ENCODE assay signal across 8 mouse cellular contexts in genomic region chr12:56697011-56697740, GRCm38 (mm10). TPM values are rescaled to one million over a fixed set of nuclear protein-coding genes. Genes with fewer than 3 reads are reported as not detected.
DNase-seq lines count a peak whose midpoint lies in the region; ATAC-seq and TF ChIP-seq lines count a peak whose summit lies in the region.

No protein-coding gene starts in this region.

- no peaks in the 10 kb centered on the region for H3K4me1 ChIP-seq in thymus, adult 2 months (replicated peaks; ENCODE audit: control insufficient read depth, insufficient read depth, low read length)
- H3K4me1 ChIP-seq in liver, embryonic 15.5 days (replicated peaks), result peaks cover 14% of the 10 kb centered on the region; the same call in 1 of the 2 replicates

- no peak for TF ChIP-seq POLR2A in thymus, adult 2 months (IDR thresholded peaks at IDR 0.05; ENCODE audit: control insufficient read depth, extremely low read depth, insufficient read depth, low read length, poor library complexity)

- WGBS in thymus, adult 2 months, result 7% methylated on average over 36 of the region's 36 CpGs
- under 1% methylated on average over 36 of the region's 36 CpGs for WGBS in liver, embryonic 15.5 days (ENCODE audit: insufficient replicate concordance)

- peak; percentile 72 for DNase-seq in heart, adult 11 months
- DNase-seq in heart, postnatal 4 days, result no peak
- DNase-seq in thymus, adult 2 months, result no peak
- DNase-seq in thymus, postnatal 10 days (ENCODE audit: low spot score in 2 of 2), result no peak
- no peak for DNase-seq in thymus, postnatal 4 days
- no peak for DNase-seq in adrenal gland, postnatal 25 days

- H3K36me3 ChIP-seq in thymus, adult 2 months (ENCODE audit: control insufficient read depth, insufficient read depth, low read length), result no peaks in the 10 kb centered on the region
- H3K36me3 ChIP-seq in liver, embryonic 15.5 days (replicated peaks), result no peaks in the 10 kb centered on the region

- H3K4me3 ChIP-seq in thymus, adult 2 months (ENCODE audit: control insufficient read depth, insufficient read depth, low read length), result peak overlapping the region; percentile 24
- no peak overlapping the region for H3K4me3 ChIP-seq in liver, embryonic 15.5 days (replicated peaks)

- H3K27me3 ChIP-seq in thymus, adult 2 months (ENCODE audit: control insufficient read depth, insufficient read depth, low read length), result peaks cover 10% of the 10 kb centered on the region
- H3K27me3 ChIP-seq in liver, embryonic 15.5 days, result peaks cover 95% of the 10 kb centered on the region

- no peak for ATAC-seq in liver, embryonic 15.5 days (ENCODE audit: insufficient read depth)
- no peak for ATAC-seq in activated CD4-positive, CD25-positive, alpha-beta regulatory T cell, adult 4 months

- no peak overlapping the region for H3K9ac ChIP-seq in liver, embryonic 15.5 days

- TF ChIP-seq CTCF in thymus, adult 2 months (IDR thresholded peaks at IDR 0.05; ENCODE audit: borderline replicate concordance, control insufficient read depth, extremely low read depth, insufficient read depth, low read length, poor library complexity), result no peak

- H3K9me3 ChIP-seq in liver, embryonic 15.5 days (replicated peaks), result no peaks in the 10 kb centered on the region

- H3K27ac ChIP-seq in thymus, adult 2 months (ENCODE audit: control insufficient read depth, insufficient read depth, low read length), result no peak overlapping the region
- H3K27ac ChIP-seq in liver, embryonic 15.5 days (replicated peaks), result no peak overlapping the region

- H3K4me2 ChIP-seq in liver, embryonic 15.5 days, result peak overlapping the region; percentile 55

RNA-seq across cellular contexts. Expression of gene Pax9, which starts 5.6 kb away (rescaled TPM):
- total RNA-seq in heart, postnatal 4 days (2021), result under 1 TPM; 0.12 to 0.20 TPM
- polyA plus RNA-seq in thymus, adult 2 months (2012; rRNA removed), result 13.8 and 15.2 TPM in 2 replicates
- 0.15 and 0.18 TPM in 2 replicates for polyA plus RNA-seq in liver, embryonic 15.5 days (2015; fragmentation: Nextera tagmentation; extraction: Ambion mirVana)
- polyA plus RNA-seq in activated CD4-positive, CD25-positive, alpha-beta regulatory T cell, adult 4 months (2017; shearing (Covaris generic)), result not detected
- not detected in 2 replicates for total RNA-seq in adrenal gland, postnatal 25 days (2021)

Comparison
In these comparisons a context has a peak if more than half of its experiments do, and no peak if none do; other contexts are left out.
1. RNA of gene Pax9, which starts 5.6 kb away (polyA plus RNA-seq): 13.8 to 15.2 TPM in thymus, adult 2 months; 0.15 to 0.18 TPM in liver, embryonic 15.5 days and not detected in activated CD4-positive, CD25-positive, alpha-beta regulatory T cell, adult 4 months; every median in the first group is over 10 times any median in the second.